Mouse (Mus musculus) mesoderm, embryonic 11.5 days (tissue): ENCODE data around the gene Fam161b.
"Not testable (repeated sequence)": the region's sequence is repeated elsewhere in the genome, so short reads cannot be mapped to it uniquely, and the experiment has no call there.

Experiments
- DNase-seq: peaks from one replicate; pipeline ENCODE4 v3.0.0-alpha.2; 2012; ENCODE audit warnings: low read depth, low spot score

The Fam161b gene

DNA sequence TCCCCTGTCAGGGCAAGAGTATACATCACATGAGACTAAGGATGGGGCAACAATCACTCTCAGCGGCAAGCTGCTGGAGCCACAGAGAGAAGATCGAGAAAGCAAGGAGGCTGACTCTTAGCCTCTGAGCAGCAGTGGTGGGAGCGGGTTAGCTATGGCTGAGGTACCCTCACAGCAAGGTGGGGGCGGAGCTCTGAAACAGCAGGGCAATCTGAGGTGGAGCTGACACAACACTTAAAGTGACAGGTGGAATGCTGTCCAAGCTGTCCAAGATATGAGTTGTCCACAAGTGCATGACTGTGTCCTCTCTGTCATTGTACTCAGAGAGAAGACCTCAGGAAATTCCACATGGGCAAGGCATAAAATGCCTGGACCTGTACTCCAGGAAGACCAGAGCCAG lies 20.7 kb upstream of the Fam161b start:
- no peak for DNase-seq

DNA sequence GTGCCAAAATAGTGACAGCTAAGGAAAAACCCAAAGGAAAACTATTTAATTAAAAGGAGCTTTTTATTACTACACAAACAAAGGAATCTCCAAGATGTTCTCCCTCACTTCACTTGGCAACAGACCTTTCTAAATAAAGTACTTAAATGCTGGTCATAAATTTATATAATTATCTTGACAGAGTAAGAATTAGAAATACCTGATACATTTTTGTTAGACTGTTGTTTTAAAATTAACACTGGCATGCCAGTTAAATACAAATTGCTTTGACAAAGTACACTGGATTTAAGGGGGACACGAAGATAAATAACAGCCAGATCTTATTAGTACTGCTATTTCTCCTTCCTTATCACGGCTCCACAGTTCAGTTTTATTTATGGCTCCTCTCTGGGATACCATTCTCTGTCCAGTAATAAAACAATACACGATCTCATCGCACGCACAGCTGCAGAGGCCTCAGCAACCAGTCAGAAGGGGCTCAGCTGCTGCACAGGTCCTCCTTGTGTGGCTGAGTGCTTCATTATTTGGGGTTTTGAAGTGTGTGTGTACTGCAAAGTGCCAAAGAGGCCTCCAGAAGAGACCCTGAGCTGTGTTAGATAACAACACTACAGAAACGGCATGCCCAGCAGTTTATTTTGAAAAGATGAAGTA lies 12.3 kb upstream of the Fam161b start:
- no peak for DNase-seq

DNA sequence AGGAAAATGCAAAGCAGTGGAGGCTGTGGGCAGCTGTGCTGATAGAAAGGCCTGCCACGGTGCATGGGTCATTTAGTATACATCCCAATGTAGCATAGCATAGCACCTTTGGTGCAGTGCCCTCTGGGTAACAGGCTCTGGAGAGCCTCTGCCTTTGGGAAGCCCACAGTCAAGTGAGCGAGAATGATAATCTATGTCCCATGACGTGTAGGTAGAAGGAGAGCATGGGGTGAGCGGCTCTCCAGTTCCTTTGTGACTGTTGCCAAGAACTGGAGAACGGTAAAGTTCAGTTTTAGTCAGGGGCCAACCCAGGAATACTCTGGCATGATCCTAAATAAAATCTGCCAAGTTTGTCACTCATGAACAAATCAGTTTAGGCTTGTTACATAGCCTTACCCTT lies 10.0 kb upstream of the Fam161b start:
- DNase-seq = no peak

DNA sequence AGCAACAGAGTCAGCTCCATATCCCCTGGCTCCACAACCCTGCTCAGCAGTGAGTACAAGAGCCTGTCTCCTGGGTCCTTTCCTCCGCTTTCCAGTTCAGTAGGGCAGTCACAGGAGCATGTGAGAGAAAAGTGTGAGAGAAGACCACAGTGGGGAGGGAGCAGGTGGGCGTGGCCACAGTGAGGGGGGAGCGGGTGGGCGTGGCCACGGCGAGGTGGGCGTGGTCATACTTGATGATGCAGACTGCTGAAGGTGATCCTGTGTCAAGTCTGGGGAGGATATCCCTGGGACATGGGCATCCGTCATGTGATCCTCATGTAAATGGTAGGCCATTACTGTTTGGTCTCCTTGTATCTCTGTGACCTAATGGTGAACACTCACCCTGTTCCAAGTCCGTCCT lies 5.3 kb upstream of the Fam161b start:
- no peak for DNase-seq

DNA sequence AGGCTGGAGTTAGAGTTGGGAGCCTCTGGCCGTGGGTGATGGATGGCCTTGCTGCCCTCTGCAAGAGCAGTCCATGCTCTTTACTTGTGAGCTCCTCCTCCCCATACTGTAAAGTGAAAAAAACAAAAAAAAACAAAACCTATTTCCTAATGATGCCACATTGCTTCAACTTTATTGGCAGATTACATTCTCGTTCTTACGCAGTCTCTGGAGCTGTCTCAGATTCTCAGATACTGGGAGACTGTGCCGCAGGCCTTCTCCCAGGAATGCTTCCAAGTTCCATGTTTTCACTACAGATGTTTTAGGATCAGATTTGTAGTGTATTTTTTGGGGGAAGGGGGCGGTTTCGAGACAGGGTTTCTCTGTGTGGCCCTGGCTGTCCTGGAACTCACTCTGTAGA lies 3.5 kb upstream of the Fam161b start:
- DNase-seq = no peak

DNA sequence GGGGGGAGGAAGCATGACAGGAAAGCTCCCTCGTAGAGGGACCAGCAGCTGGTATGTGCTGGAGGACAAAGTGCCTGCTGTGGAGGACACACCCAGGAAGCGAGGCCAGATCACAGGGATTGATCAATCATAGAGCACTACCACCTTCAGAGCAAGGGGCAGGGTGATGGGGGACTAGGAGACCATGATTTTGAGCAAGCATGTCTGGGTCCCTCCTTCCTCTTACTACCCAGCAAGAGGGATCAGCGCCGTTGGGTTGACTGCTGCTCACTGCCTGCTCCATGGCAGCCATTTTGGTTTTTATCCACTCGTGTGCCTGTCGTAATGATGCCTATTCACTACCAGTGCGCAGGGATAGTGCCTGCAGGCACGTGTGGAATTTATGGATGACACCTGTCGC lies 2.7 kb upstream of the Fam161b start:
- no peak for DNase-seq

DNA sequence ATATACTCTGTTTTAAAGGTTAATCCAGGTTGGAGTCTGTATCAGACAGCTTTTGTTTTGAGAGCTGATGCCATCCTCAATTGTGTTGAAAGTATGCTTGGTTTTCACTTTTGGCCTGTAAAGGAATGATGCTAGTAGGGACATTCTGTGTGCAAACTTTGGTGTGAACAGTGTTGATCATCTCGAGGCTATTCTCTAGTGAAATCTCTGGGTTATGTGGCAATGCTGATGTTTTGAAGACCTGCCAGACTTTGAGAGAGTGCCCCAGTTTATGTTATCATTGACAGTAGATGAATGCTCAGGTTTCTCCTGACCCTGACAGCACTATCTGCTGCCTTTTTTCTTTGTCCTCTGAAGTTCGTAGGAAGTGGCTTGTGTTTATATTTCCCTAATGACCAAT lies 1.2 kb upstream of the Fam161b start:
- DNase-seq = no peak

DNA sequence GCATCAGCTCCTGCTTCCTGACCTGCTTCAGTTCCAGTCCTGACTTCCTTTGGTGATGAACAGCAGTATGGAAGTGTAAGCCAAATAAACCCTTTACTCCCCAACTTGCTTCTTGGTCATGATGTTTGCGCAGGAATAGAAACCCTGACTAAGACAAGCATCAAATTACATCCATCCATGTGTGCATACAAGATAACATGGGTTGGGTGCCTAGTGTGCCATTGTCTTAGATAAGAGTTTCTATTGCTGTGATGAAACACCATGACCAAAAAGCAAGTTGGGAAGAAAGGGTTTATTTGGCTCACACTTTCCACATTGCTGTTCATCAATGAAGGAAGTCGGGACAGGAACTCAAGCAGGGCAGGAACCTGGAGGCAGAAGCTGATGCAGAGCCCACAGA lies 2.9 kb downstream of the Fam161b start:
- not testable (repeated sequence) for DNase-seq

DNA sequence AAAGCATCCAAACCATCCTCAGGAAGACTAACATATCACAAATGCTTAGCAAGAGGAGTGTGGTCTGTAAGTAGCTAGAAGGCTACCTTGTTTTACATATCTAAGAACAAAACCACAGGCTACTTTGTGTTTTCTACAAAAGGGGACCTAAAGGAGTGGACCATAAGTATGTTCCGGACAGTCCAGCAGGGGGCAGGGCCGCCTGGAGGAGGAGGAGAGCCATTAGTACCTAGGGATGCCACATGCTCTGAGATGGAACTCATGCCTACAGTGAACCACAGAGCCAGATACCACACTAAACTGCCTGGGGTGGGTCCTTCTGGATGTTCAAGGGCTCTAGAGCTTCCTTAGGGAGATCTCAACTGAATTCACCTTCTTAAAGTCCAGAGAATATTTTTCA lies 14.4 kb downstream of the Fam161b start:
- peak; percentile 36 for DNase-seq

DNA sequence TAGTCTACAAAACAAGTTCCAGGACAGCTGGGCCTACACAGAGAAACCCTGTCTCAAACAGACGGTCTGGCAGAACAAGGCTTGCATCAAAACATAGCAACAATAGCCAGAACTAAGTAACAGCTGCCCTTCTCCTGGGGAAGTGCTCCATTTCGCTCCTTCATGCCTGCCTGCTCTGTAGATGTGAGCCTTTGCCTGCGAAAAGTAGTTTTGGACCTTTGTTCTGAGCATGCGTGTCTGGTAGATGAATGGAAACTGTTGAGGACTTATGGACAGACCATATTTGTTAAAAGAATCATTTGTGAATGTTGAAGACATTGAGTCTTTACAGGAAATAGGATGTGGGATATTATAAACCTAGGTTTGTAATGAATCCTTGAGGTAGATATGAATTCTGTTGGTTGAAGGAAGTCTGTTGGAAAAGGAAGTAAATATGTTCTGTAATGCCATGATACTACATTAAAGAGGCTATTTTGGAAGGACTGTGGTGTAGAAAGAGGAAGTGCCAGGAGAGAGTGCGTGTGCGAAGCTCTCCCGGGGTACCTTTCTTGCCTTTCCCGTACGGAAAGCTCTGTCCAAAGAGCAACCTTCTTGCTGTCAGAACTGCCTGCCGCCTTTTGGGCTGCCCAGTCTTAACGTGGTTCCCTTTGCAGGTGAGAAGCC lies 24.5 kb downstream of the Fam161b start:
- DNase-seq = no peak

DNA sequence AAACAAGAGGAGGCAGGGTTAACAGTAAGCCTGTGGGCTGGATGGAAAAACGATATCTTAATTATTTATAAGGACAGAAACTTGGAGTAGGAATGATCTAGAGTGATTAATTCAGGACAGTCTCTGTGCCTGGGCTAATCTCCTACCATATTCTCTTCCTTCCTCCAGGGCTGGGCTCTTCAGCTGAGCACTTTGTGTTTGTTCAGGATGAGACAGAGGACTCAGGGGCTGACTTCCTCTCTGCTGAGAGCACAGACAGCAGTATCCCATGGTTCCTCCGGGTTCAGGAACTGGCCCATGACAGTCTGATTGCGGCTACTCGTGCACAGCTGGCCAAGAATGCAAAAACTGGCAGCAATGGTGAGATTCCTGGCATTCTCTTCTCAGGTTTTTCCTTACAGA lies 34.5 kb downstream of the Fam161b start:
- DNase-seq = no peak

DNA sequence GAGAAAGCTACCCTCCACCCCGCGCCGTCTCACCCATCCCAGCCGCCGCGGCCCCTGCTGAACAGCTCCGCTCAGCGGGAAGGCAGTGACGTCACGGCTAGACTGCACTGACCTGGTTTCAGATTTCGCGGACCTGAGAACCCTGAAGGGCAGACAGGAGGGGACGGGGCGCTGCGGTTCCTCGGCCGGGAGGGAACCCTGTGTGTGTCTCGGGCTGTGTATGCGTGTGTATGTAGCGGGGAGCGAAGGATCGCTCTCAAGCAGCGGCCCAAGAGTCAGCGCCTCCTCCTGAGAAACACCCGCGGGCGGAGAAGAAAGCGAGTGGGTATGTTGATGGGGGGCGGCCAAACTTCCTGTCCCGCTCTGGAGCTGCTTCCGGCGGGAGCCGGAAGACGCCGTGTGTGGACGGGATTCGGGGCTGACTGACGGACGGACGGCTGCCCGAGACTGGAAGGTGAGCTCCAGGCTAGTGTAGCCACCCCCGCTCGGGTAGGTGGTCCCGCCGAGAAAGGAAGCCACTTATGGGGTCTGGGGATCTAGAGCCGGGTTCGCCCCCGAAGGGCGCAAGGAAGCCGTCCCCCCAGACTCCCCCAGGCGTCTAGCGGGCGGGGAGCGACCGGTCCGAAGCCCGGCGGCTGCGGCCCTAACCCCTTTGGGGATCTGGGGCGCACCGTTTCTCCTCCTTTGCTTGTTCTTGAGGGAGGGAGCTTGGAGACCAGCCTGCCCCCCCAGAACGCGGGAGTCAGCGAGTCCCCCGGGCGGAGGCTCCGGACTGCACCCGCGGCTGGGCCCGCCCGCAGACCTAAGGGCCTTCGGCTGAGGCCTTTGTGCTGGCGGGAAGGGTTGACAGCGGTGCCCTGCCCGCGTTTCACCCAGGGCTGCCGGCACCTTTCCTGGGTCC lies 44.7 kb downstream of the Fam161b start, which contains the start of gene Zfp410:
Zfp410 (plus strand) TSS at position 132 of the 901 bp plus-strand sequence.
- peak; percentile 93 for DNase-seq

DNA sequence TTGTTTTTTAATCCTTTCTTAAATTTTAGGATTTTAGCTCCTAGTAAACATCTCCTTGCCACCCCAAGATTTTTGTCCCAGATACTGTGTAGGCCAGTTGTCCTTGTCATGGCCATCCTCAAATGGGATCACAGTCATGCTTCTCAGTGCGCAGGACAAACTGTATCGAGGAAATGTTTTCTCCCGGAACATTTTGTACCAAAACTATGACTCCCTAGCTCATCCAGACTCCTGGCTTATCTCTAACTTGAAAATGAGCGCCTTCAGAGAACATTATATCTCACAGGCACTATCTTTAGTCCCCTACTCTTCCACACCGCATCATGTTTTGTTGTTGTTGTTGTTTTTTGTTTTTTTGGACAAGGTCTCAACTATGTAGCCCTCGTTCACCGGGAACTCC lies 45.6 kb downstream of the Fam161b start:
- DNase-seq = no peak

DNA sequence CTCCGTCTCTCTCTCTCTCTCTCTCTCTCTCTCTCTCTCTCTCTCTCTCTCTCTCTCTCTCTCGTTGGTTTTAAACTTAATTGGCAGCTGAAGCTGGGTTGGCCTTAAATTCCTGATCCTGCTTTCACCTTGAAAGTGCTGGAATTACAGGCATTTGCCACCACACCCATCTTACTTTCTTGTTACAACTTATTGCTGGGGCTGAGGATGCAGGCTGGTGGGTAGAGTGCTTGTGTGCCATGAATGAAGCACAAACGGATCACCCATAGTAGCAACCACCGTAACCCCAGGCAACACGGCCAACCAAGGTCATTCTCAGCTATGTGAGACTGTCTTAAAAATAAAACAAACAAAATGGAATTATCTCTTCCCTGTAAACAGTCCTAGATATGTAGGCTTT lies 50.3 kb downstream of the Fam161b start:
- no peak for DNase-seq

DNA sequence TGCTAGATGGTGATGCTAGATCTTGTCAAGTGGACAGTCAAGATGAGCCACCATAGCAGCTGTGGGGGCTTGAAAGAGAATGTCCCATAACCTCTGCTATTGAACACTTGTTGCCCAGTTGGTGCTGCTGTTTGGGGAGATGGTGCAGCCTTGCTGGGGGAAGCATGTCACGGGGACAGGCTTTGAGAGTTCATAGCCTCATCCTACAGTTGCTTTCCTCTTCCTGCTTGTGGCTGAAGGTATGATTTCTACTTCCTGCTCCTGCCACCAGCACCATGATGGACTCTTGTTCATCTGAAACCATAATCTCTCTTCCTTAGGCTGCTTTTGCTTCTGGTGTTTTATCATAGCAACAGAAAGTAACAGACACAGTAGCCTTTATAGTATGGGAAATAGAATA lies 57.1 kb downstream of the Fam161b start:
- no peak for DNase-seq

DNA sequence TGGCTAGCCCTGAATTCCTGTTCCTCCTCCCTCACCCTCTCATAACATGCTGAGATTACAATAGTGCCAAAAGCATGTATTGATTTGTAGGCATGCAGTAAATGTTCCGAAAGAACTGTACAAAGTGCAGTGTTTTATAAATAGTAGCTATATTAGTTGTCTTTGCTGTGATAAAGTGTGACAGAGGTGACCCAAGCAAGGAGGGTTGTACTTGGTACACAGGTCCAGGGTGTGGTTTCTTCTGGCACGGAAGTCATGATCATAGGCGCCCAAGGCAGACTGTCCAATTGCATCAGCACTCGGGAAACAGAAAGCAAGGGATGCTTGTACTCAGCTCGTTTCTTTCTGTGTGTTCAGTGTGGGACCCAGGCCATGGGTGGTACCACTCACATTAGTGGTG lies 57.5 kb downstream of the Fam161b start:
- no peak for DNase-seq

DNA sequence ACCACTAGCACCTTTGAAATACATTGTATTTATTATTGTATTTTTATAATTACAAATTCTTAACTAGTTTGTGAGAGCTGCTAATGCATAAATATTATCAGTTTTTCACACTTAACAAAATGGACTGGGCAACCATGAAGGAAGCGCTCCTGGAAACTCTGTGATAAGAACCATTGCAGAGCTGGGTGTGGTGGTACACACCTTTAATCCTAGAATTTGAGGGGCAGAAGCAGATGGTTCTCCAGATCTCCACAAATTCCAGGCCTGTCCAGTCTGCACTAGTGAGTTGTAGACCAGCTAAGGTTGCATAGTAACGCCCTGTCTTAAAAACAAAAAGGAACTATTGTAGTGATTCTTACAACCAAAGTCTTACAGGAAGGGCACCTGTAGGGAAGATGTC lies 62.4 kb downstream of the Fam161b start:
- no peak for DNase-seq

DNA sequence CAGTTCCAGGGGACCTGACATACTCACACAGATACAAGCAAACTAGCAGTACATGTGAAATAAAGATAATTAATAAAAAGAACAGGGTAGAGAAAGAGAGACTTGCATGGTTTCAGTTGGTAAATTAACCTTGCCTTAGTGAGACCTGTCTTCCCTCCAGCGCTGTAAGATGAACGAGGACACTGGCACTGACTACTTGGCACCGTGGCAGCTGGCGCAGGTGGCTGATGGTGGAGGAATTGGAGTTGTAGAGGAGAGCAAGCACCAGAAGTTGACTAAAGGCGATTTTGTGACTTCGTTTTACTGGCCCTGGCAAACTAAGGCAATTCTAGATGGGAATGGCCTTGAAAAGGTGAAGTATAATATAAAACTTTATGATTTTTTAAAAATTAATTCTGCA lies 63.8 kb downstream of the Fam161b start:
- DNase-seq = no peak
